Mouse (Mus musculus): ENCODE results near the gene Pcna.
A peak's percentile ranks its signal among the peaks of the same experiment; 100 is the strongest.
"Not testable (repeated sequence)": the region's sequence is repeated elsewhere in the genome, so short reads cannot be mapped to it uniquely, and the experiment has no call there.

Gene Pcna

GRCm38 (mm10) chr2:132252542-132253528 lies at the start of gene Pcna:
Pcna (minus strand) TSS chr2:132253314.
- peak; percentile 100 for DNase-seq

DNA sequence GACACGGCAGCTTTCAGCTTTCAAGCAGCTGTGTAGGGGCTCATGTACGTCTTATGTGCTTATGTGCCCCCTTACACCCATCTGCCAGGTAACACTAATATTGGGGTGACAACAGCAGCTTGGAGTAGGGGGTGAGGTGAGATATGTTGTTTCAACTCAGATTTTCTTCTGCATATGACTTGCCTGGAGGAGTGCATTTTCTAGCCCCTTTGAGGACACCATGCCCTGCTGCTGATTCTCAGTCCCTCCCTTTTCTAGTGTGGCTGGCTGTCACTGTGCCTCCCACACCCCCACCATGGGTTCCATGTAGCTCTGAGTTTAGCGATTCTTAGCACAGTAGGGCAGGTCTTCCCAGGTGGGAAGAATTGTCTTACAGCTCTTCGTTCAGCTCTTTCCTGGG lies 48.3 kb upstream of the Pcna start:
- DNase-seq, result peak; percentile 72

DNA sequence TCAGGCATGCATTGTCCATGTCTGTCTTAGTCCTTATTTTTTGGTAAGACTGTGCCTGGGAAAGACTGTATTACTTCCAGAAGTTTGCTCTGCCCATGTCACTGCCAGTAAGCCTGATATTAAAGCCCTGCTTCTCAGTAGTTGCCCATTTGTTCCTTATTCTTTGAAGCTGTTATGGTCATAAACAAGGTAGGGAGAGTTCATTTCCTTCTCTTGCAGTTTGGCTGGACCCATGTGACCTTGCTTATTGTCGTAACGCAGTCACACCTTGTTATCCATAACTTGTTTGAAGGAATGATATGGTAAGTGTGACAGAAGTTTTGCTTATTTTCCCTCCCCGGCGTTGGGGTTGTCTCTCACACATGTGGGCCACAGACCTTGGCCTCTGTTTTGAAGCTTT lies 45.1 kb upstream of the Pcna start:
- peak; percentile 30 for DNase-seq

- DNase-seq, result no peak
Measured at GRCm38 (mm10) chr2:132293694-132294450, 40.8 kb upstream of the Pcna start.

DNA sequence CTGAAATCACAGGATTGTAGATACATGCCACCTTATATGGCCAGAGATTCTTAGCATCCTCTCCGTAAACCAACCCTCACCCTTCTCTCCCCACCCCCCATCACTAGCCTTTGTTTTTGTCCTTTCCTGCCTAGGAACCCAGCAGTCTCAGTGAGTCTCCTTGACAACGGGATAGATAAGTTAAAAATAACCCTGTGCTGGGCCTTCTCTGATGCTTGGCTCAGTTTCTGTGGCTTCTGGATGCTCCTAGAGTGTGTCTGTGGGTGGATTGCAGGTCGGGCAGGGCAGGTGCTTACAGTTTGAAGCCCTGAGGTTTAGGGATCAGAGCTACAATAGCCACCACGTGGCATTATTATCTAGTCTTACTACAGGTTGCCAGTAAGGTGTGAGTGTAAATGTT lies 39.0 kb upstream of the Pcna start:
- DNase-seq, result peak; percentile 98

DNA sequence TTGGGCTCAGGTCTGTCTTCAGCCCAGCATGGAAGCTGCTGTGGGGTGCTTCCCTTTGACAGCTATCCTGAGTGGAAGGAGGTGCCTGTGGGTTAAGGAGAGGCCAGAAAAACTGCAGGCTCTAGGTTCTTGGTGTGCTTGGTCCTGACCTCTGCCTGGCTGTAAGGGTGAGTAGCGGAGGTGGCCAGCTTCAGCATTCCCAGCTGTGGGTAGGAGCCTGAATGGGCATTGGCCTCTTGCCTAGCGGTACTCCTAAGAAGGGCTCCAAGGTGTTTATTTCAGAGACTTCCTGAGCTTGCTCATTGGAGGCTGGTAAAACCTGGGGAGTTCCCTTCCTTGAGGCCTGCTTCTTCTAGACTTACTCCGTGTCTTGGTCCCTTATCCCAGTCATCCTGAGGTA lies 38.2 kb upstream of the Pcna start:
- DNase-seq, result no peak

DNA sequence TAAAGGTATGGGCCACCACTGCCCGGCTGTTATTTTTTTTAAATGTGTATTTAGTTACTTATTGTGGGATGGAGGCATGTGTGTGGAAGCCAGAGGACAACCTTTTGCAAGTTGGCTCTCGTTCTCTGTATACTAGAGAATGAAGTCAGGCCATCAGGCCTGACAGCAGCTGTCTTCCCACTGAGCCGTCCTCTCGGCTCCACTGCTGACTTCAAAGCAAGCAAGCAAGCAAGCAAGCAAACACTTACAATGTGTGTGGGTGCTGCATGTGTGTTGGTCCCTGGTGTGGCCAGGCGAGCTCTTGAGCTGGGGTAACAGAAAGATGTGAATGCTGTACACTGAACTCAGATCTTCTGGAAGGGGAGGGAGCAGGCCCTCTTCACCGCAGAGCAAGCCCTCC lies 37.7 kb upstream of the Pcna start:
- no peak for DNase-seq

DNA sequence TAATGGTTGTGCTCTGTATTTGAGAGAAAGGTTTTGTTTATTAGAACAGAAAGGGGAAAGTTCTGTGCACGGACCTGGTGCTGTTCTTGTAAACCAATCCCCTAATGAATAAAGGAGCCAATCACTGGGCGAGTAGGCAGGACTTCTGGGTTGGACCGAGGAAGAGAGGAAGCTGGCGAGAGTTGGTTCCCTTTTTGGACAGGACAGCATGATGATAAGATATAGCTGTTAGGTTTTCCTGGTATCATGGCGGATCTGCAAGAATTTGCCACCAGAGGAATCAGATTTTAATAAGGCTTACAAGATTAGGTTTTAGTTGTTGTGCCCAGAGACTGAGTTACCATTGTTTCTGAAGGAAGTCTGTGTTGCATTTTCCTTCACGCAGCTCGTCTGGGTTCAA lies 36.1 kb upstream of the Pcna start:
- not testable (repeated sequence) for DNase-seq

DNA sequence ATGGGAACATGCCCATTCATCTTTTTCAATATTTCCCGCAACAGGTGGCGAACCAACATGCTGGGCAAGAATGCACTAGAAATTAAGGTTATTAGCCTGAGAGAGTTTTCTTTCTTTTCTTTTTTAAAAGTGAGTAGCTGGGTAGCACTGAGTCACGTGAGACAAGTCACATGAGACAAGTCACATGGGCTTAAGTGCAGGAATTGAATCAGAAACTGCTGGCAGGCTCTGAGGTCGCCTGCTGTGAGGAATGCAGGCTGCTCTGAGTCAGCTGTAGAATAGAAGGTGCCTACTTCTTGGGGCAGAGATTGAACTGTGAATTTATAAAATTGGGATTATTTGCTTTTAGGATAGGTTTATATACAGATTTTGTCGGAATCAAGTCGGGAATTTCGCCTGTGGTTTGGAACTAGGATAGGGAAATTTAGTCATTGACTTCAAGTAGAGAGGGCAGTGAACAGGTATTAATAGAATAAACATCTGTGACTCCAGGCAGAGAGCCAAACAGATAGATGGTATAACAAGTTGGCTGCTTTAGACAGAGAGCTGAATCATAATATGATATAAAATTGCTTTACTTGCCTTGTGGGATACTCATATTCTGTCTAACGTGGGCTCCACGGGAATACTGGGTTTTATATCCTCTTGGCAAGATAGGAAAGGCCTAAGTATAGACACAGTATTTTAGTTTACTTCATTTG lies 33.4 kb upstream of the Pcna start:
- DNase-seq, result peak; percentile 95

DNA sequence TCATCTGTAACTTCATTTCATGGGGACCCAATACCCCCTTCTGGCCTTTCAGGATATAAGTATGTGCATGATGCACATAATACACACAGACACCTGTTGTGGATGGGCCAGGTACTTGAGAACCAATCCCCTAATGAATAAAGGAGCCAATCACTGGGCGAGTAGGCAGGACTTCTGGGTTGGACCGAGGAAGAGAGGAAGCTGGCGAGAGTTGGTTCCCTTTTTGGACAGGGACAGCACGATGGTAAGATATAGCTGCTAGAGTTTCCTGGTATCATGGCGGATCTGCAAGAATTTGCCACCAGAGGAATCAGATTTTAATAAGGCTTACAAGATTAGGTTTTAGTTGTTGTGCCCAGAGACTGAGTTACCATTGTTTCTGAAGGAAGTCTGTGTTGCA lies 32.6 kb upstream of the Pcna start:
- not testable (repeated sequence) for DNase-seq

DNA sequence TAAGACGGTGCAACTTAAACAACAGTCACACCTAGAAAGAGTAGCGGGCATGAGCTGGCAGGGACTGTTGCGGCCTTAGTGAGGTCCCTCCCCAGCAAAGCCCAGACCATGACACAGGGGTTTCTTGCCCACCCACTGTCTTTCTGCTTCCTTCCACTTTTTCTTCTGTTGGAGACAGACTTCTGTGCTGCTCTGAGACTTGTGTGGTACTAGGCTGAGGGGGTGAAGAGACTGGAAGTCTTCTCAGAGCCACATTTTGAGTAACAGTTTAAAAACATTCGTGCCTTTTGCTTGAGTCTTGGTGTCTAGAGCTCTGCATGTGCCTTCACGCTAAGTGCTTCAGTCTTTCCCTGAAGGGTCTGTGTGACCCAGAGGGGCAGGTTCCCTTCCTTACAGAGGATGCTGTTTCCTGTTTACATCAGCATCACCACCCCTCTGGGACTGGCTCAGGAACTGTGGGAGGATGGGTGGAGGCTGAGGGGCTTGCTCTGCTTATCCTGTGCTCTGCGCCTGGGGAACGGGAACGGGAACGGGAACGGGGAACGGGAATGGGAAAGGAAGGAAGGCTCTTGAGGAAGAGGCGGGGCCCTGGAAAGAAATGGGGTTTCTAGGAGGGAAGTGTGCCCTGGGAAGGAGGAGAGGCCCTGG lies 31.5 kb upstream of the Pcna start:
- peak; percentile 99 for DNase-seq

- DNase-seq, result peak; percentile 91
Measured at GRCm38 (mm10) chr2:132283236-132284070, 30.3 kb upstream of the Pcna start.

DNA sequence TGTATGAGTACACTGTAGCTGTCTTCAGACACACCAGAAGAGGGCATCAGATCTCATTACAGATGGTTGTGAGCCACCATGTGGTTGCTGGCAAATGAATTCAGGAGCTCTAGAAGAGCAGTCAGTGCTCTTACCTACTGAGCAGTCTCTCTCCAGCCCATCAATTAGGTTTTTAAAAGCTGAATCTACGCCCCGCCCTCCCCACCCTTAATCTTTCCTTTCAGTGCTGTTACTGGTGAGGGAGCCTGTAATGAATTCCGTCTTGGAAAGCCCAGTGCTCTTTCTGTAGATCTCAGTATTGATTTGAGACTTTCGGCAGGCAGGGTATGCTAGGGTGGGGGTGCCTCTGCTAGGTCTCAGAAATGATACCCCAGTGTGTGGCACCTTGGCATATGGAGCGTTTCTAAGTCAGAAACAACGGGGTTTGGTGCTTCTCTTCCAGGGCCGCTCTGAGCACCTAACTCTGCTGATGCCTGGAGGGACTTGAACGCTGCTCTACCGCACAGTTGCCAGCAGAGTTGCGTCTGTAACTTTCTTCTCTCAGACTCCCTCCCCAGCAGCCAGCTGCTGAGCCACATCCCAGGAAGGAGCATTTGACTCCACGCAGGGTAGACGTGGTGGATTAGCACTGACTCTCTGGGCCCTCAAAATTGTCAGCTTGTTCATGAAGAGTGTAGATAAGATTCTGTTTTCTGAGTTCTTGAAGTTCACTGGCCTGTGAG lies 29.5 kb upstream of the Pcna start:
- peak; percentile 95 for DNase-seq

DNA sequence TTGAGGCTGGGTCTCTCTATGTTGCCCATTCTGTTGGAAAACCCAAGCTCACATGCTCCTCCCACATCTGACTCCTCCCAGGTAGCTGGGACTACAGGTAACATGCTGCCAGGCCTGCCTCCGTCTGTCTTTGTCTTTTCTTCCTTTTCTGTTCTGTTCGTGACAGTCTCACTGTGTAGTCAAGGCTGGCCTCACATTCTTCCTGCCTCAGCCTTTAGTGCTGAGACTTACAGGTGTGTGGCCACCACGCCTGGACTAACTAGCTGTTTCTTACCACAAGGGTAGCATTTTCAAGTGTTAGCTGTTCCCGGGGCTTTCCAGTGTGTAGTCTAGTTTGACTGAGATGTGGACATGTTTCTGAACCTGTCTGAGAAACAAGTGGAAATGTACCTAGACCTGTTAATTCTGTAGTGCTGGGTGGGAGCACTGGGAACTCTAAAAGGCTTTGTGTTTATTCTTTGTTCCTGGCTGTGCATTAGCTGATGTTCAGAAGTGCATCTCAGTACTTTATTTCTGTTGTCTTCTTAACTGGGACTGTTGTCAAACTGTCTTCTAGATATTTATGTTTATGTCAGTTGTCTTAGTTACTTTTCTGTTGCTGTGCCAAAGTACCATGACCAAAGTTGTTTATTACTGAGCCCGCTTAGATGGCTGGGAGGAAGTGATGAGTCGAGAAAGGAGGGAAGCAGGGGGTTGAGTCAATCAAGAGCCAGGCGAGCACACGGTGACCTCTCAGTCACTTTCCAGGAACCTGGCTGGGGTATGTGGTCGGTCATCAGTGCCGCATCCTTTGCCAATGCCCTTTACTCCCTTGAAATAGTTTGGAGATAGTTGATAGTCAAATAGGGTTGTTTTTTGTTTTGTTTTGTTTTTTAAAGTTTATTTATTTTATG lies 28.7 kb upstream of the Pcna start:
- DNase-seq, result peak; percentile 93

- DNase-seq, result peak; percentile 88
Measured at GRCm38 (mm10) chr2:132280518-132281120, 27.5 kb upstream of the Pcna start.

GRCm38 (mm10) chr2:132279978-132280377 lies 26.9 kb upstream of the Pcna start:
- peak; percentile 95 for DNase-seq

- peak; percentile 93 for DNase-seq
Measured at GRCm38 (mm10) chr2:132279336-132279882, 26.3 kb upstream of the Pcna start.

- peak; percentile 91 for DNase-seq
Measured at GRCm38 (mm10) chr2:132278273-132278853, 25.2 kb upstream of the Pcna start.

DNA sequence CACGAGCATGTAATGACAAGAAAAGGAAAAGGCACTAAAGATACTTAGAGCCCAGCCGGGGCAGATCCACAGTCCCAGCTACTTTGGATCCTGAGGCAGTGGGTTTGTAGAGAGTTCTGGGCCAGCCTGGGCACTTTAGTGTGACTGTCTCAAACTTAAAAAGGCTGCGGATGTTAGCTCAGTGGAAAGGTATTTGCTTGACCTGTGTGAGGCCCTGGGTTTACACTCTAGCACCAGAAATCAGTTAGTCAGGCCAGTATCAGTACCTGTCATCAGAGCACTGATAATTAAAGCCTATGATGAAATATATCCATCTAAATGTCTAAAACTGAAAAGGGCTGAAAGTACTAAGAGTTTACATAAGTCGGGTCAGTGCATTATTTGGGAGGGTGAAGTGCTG lies 23.1 kb upstream of the Pcna start:
- DNase-seq, result peak; percentile 61
